Mouse (Mus musculus) G1E-ER4 (cell line): ENCODE results near the gene Fam166b. TPM values are rescaled to one million over a fixed set of nuclear protein-coding genes. Genes with fewer than 3 reads are reported as not detected.

Experiments
- GATA1 ChIP-seq: IDR thresholded peaks from one replicate; pipeline ENCODE4 v1.8.0; 2012; ENCODE audit warnings: low read length, inconsistent platforms
- polyA plus RNA-seq: library from polyadenylated mRNA; stranded (reverse); fragments of >175 nt; gene quantifications from 2 replicates; pipeline ENCODE4 v1.2.3, GENCODE M21; 2012

The Fam166b gene
- polyA plus RNA-seq, 1 experiment: not detected

- TF ChIP-seq GATA1: no peak
These were observed 29.4 kb downstream of the Fam166b start for GRCm38 (mm10) chr4:43399391-43400131.

GRCm38 (mm10) chr4:43398829-43399331 lies 30.1 kb downstream of the Fam166b start:
- TF ChIP-seq GATA1: no peak

GRCm38 (mm10) chr4:43398014-43398413 lies 30.9 kb downstream of the Fam166b start:
- no peak for TF ChIP-seq GATA1

GRCm38 (mm10) chr4:43396381-43396780 lies 32.6 kb downstream of the Fam166b start:
- TF ChIP-seq GATA1: no peak

GRCm38 (mm10) chr4:43395836-43396235 lies 33.1 kb downstream of the Fam166b start:
- TF ChIP-seq GATA1: no peak

- TF ChIP-seq GATA1: no peak
These were observed 33.8 kb downstream of the Fam166b start for GRCm38 (mm10) chr4:43395147-43395546.

- no peak for TF ChIP-seq GATA1
These were observed 34.5 kb downstream of the Fam166b start for GRCm38 (mm10) chr4:43394345-43394891.

- TF ChIP-seq GATA1: no peak
These were observed 37.3 kb downstream of the Fam166b start for GRCm38 (mm10) chr4:43391521-43392050.

GRCm38 (mm10) chr4:43389845-43390440 lies 39.0 kb downstream of the Fam166b start:
- TF ChIP-seq GATA1: no peak

- no peak for TF ChIP-seq GATA1
These were observed 39.5 kb downstream of the Fam166b start for GRCm38 (mm10) chr4:43389390-43389789.

- TF ChIP-seq GATA1: no peak
These were observed 42.0 kb downstream of the Fam166b start for GRCm38 (mm10) chr4:43386932-43387331.

GRCm38 (mm10) chr4:43384541-43384940 lies 44.4 kb downstream of the Fam166b start:
- TF ChIP-seq GATA1: no peak

- no peak for TF ChIP-seq GATA1
These were observed 44.9 kb downstream of the Fam166b start for GRCm38 (mm10) chr4:43384083-43384460.

- no peak for TF ChIP-seq GATA1
These were observed 45.5 kb downstream of the Fam166b start for GRCm38 (mm10) chr4:43383246-43384082.

- no peak for TF ChIP-seq GATA1
These were observed 46.5 kb downstream of the Fam166b start for GRCm38 (mm10) chr4:43382155-43383020.
